Mouse (Mus musculus): Measurements from ENCODE around the gene Med28.

The Med28 gene

GRCm38 (mm10) chr5:45496042-45496441, 24.0 kb upstream of the Med28 start:
- TF ChIP-seq CTCF (conservative IDR thresholded peaks at IDR 0.05; ENCODE audit: low read length) (no peak), POU5F1 (IDR thresholded peaks at IDR 0.05; ENCODE audit: borderline replicate concordance, low read length) (no peak), NANOG (IDR thresholded peaks at IDR 0.05; ENCODE audit: borderline replicate concordance, low read length) (no peak)
- Histone ChIP-seq H3K27me3 (ENCODE audit: insufficient read depth, low read length) (no peaks in the 10 kb centered on the region), H3K4me1 (replicated peaks; ENCODE audit: low read depth, low read length) (peaks cover 83% of the 10 kb centered on the region), H3K36me3 (ENCODE audit: insufficient read depth, low read length) (peaks cover 66% of the 10 kb centered on the region), H3K4me3 (replicated peaks; ENCODE audit: low read length) (peak overlapping the region; percentile 98), H3K9me3 (ENCODE audit: low read length) (no peaks in the 10 kb centered on the region)

GRCm38 (mm10) chr5:45496479-45496878, 23.6 kb upstream of the Med28 start:
- no peaks in the 10 kb centered on the region for H3K27me3 ChIP-seq (ENCODE audit: insufficient read depth, low read length)
- TF ChIP-seq NANOG (IDR thresholded peaks at IDR 0.05; ENCODE audit: borderline replicate concordance, low read length) (no peak), CTCF (conservative IDR thresholded peaks at IDR 0.05; ENCODE audit: low read length) (no peak), POU5F1 (IDR thresholded peaks at IDR 0.05; ENCODE audit: borderline replicate concordance, low read length) (no peak)
- no peaks in the 10 kb centered on the region for H3K9me3 ChIP-seq (ENCODE audit: low read length)
- H3K4me1 ChIP-seq (replicated peaks; ENCODE audit: low read depth, low read length): peaks cover 83% of the 10 kb centered on the region
- peaks cover 71% of the 10 kb centered on the region for H3K36me3 ChIP-seq (ENCODE audit: insufficient read depth, low read length)
- peak overlapping the region; percentile 98 for H3K4me3 ChIP-seq (replicated peaks; ENCODE audit: low read length)

GRCm38 (mm10) chr5:45496930-45497550, 23.0 kb upstream of the Med28 start:
- Histone ChIP-seq H3K4me3 (replicated peaks; ENCODE audit: low read length) (peak overlapping the region; percentile 98), H3K36me3 (ENCODE audit: insufficient read depth, low read length) (peaks cover 76% of the 10 kb centered on the region), H3K9me3 (ENCODE audit: low read length) (no peaks in the 10 kb centered on the region), H3K4me1 (replicated peaks; ENCODE audit: low read depth, low read length) (peaks cover 86% of the 10 kb centered on the region), H3K27me3 (ENCODE audit: insufficient read depth, low read length) (no peaks in the 10 kb centered on the region)
- TF ChIP-seq CTCF (conservative IDR thresholded peaks at IDR 0.05; ENCODE audit: low read length) (no peak), NANOG (IDR thresholded peaks at IDR 0.05; ENCODE audit: borderline replicate concordance, low read length) (no peak)

GRCm38 (mm10) chr5:45497564-45497963, 22.5 kb upstream of the Med28 start:
- Histone ChIP-seq H3K36me3 (ENCODE audit: insufficient read depth, low read length) (peaks cover 82% of the 10 kb centered on the region), H3K4me1 (replicated peaks; ENCODE audit: low read depth, low read length) (peaks cover 88% of the 10 kb centered on the region), H3K27me3 (ENCODE audit: insufficient read depth, low read length) (no peaks in the 10 kb centered on the region), H3K4me3 (replicated peaks; ENCODE audit: low read length) (peak overlapping the region; percentile 98), H3K9me3 (ENCODE audit: low read length) (no peaks in the 10 kb centered on the region)
- TF ChIP-seq CTCF (conservative IDR thresholded peaks at IDR 0.05; ENCODE audit: low read length) (no peak), POU5F1 (IDR thresholded peaks at IDR 0.05; ENCODE audit: borderline replicate concordance, low read length) (no peak), NANOG (IDR thresholded peaks at IDR 0.05; ENCODE audit: borderline replicate concordance, low read length) (no peak)

GRCm38 (mm10) chr5:45510071-45510470, 10.0 kb upstream of the Med28 start:
- Histone ChIP-seq H3K9me3 (ENCODE audit: low read length) (no peaks in the 10 kb centered on the region), H3K36me3 (ENCODE audit: insufficient read depth, low read length) (peaks cover 98% of the 10 kb centered on the region), H3K4me1 (replicated peaks; ENCODE audit: low read depth, low read length) (peaks cover 58% of the 10 kb centered on the region), H3K4me3 (replicated peaks; ENCODE audit: low read length) (no peak overlapping the region), H3K27me3 (ENCODE audit: insufficient read depth, low read length) (no peaks in the 10 kb centered on the region)
- TF ChIP-seq NANOG (IDR thresholded peaks at IDR 0.05; ENCODE audit: borderline replicate concordance, low read length) (no peak), CTCF (conservative IDR thresholded peaks at IDR 0.05; ENCODE audit: low read length) (no peak), POU5F1 (IDR thresholded peaks at IDR 0.05; ENCODE audit: borderline replicate concordance, low read length) (no peak)

- H3K36me3 ChIP-seq (ENCODE audit: insufficient read depth, low read length): peaks cover 98% of the 10 kb centered on the region
- no peaks in the 10 kb centered on the region for H3K9me3 ChIP-seq (ENCODE audit: low read length)
- H3K4me3 ChIP-seq (replicated peaks; ENCODE audit: low read length): no peak overlapping the region
- no peak for TF ChIP-seq NANOG (IDR thresholded peaks at IDR 0.05; ENCODE audit: borderline replicate concordance, low read length)
- TF ChIP-seq CTCF (conservative IDR thresholded peaks at IDR 0.05; ENCODE audit: low read length): no peak
- no peak for TF ChIP-seq POU5F1 (IDR thresholded peaks at IDR 0.05; ENCODE audit: borderline replicate concordance, low read length)
- no peaks in the 10 kb centered on the region for H3K27me3 ChIP-seq (ENCODE audit: insufficient read depth, low read length)
- H3K4me1 ChIP-seq (replicated peaks; ENCODE audit: low read depth, low read length): peaks cover 72% of the 10 kb centered on the region
Measured at GRCm38 (mm10) chr5:45512908-45513307, 7.1 kb upstream of the Med28 start.

GRCm38 (mm10) chr5:45513511-45513910, 6.5 kb upstream of the Med28 start:
- TF ChIP-seq POU5F1 (IDR thresholded peaks at IDR 0.05; ENCODE audit: borderline replicate concordance, low read length) (no peak), NANOG (IDR thresholded peaks at IDR 0.05; ENCODE audit: borderline replicate concordance, low read length) (no peak), CTCF (conservative IDR thresholded peaks at IDR 0.05; ENCODE audit: low read length) (no peak)
- no peaks in the 10 kb centered on the region for H3K9me3 ChIP-seq (ENCODE audit: low read length)

GRCm38 (mm10) chr5:45514599-45514998, 5.4 kb upstream of the Med28 start:
- Histone ChIP-seq H3K9me3 (ENCODE audit: low read length) (no peaks in the 10 kb centered on the region), H3K4me3 (replicated peaks; ENCODE audit: low read length) (0 out of 2 replicates have a peak overlapping the region, but pooled peaks have one; percentile 13), H3K4me1 (replicated peaks; ENCODE audit: low read depth, low read length) (peaks cover 77% of the 10 kb centered on the region), H3K36me3 (ENCODE audit: insufficient read depth, low read length) (peaks cover 98% of the 10 kb centered on the region), H3K27me3 (ENCODE audit: insufficient read depth, low read length) (no peaks in the 10 kb centered on the region)
- TF ChIP-seq POU5F1 (IDR thresholded peaks at IDR 0.05; ENCODE audit: borderline replicate concordance, low read length): no peak
- no peak for TF ChIP-seq NANOG (IDR thresholded peaks at IDR 0.05; ENCODE audit: borderline replicate concordance, low read length)
- no peak for TF ChIP-seq CTCF (conservative IDR thresholded peaks at IDR 0.05; ENCODE audit: low read length)

More at GRCm38 (mm10) chr5:45513511-45513910, 6.5 kb upstream of the Med28 start:
- H3K4me1 ChIP-seq (replicated peaks; ENCODE audit: low read depth, low read length): peaks cover 72% of the 10 kb centered on the region
- H3K4me3 ChIP-seq (replicated peaks; ENCODE audit: low read length): no peak overlapping the region
- peaks cover 97% of the 10 kb centered on the region for H3K36me3 ChIP-seq (ENCODE audit: insufficient read depth, low read length)
- no peaks in the 10 kb centered on the region for H3K27me3 ChIP-seq (ENCODE audit: insufficient read depth, low read length)

All from E14TG2a.4 (cell line).